Mouse (Mus musculus) hindbrain, embryonic 13.5 days (tissue): ENCODE results near the gene Ppp1r26. TPM values are rescaled to one million over a fixed set of nuclear protein-coding genes. Genes with fewer than 3 reads are reported as not detected.
"Not testable (repeated sequence)": the region's sequence is repeated elsewhere in the genome, so short reads cannot be mapped to it uniquely, and the experiment has no call there.

Experiments
- ATAC-seq: fragments of 200-750 bp; cut with Nextera tagmentation; 2 replicates; pipeline ENCODE4 v1.8.0; 2017; ENCODE audit warnings: moderate TSS enrichment; ENCODE audit not compliant: low FRiP score
- H3K27ac ChIP-seq: fragments of 300-500 bp; sonication (generic); 2 replicates; pipeline ENCODE4 v1.5.1; 2015; ENCODE audit warnings: inconsistent platforms, mild to moderate bottlenecking, moderate library complexity
- H3K27me3 ChIP-seq: fragments of 300-500 bp; sonication (generic); 2 replicates; pipeline ENCODE4 v1.6.1; 2015; ENCODE audit warnings: mild to moderate bottlenecking, inconsistent platforms
- H3K36me3 ChIP-seq: fragments of 300-500 bp; sonication (generic); 2 replicates; pipeline ENCODE4 v1.6.1; 2015; ENCODE audit warnings: mild to moderate bottlenecking, inconsistent platforms
- H3K4me1 ChIP-seq: fragments of 300-500 bp; sonication (generic); replicated peaks from 2 replicates; pipeline ENCODE4 v1.6.1; 2015; ENCODE audit warnings: inconsistent platforms
- H3K4me2 ChIP-seq: fragments of 300-500 bp; sonication (generic); 2 replicates; pipeline ENCODE4 v1.6.1; 2015; ENCODE audit warnings: inconsistent platforms, mild to moderate bottlenecking, moderate library complexity
- H3K4me3 ChIP-seq: fragments of 300-500 bp; sonication (generic); 2 replicates; pipeline ENCODE4 v1.5.1; 2015; ENCODE audit warnings: mild to moderate bottlenecking, inconsistent platforms
- H3K9ac ChIP-seq: fragments of 300-500 bp; sonication (generic); 2 replicates; pipeline ENCODE4 v1.6.1; 2015; ENCODE audit warnings: mild to moderate bottlenecking, inconsistent platforms
- H3K9me3 ChIP-seq: fragments of 300-500 bp; sonication (generic); 2 replicates; pipeline ENCODE4 v1.6.1; 2016; ENCODE audit warnings: inconsistent platforms
- WGBS: fragments of 180-500 bp; shearing (Covaris S2); methylation state at CpG from one replicate; pipeline ENCODE4 v1.1.7; 2015; 5-methylcytosine and 5-hydroxymethylcytosine counted together
- polyA plus RNA-seq: library from polyadenylated mRNA; unstranded; fragments of >200 nt; fragmentation: Nextera tagmentation; extraction: Ambion mirVana; gene quantifications from 2 replicates; pipeline ENCODE4 v1.2.1, GENCODE M21; 2015

Ppp1r26 gene
- polyA plus RNA-seq, 1 experiment from 2014 or later = 11.3 TPM

GRCm38 (mm10) chr2:28477993-28478392 is 31.4 kb downstream of the Ppp1r26 start:
- H3K9ac ChIP-seq, H3K4me2 ChIP-seq, H3K27me3 ChIP-seq, H3K9me3 ChIP-seq, H3K4me3 ChIP-seq, H3K36me3 ChIP-seq, ATAC-seq, H3K27ac ChIP-seq, H3K4me1 ChIP-seq: not testable (repeated sequence)
- 96% methylated on average over 5 of the region's 5 CpGs for WGBS

DNA sequence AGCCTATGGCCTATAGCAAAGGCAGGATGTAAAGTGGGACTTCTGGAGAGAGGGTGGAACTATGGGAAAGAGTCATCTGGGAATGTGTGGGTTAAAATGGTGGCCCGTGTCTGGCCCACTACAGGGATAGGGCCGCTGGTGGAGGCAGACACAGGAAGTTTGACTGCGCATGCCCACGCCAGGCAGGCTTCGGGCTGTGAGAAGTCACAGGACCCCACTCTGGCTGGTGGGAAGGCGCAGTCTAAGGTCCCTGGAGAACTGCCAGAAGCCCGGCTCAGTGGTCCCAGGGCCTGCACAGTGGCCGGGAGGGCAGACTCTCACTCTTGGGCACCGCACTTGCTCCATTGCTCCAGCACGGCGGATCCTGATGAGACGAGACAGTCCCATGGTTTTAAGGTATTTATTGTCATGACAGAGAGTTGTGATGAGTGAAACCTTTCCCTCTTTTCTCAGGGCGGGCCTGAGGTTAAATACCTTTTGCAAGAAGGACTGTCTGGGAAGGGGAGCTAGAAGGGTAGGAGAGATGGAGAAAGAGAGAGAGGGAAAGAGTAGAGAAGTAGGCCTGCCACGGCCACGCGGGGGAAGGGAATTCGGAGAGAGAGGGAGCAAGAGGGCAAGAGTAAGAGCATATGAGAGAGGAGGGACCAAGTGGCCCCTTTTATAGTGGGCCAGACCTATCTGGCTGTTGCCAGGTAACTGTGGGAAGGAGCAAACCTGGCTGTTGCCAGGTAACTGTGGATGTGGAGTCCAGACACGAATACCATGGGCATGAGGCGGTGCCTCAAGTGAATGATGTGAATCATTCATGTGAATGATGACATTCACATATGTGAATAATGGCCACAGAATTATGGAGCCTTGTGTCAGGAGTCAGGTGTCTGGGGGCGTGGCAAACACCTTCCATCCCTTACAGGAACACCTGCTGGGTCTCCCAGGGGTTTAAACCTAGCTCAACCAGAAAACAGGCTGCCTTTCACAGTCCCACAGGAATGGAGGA is 32.9 kb downstream of the Ppp1r26 start:
- no peaks in the 10 kb centered on the region for H3K36me3 ChIP-seq
- H3K4me3 ChIP-seq = no peak overlapping the region
- no peak overlapping the region for H3K4me2 ChIP-seq
- H3K27ac ChIP-seq = no peak overlapping the region
- H3K9me3 ChIP-seq = no peaks in the 10 kb centered on the region
- H3K9ac ChIP-seq = no peak overlapping the region
- no peaks in the 10 kb centered on the region for H3K27me3 ChIP-seq
- no peak for ATAC-seq
- no peaks in the 10 kb centered on the region for H3K4me1 ChIP-seq
- WGBS = 83% methylated on average over 20 of the region's 20 CpGs

GRCm38 (mm10) chr2:28483861-28484260 is 37.3 kb downstream of the Ppp1r26 start:
- no peak overlapping the region for H3K4me2 ChIP-seq
- H3K4me1 ChIP-seq = no peaks in the 10 kb centered on the region
- H3K9me3 ChIP-seq = no peaks in the 10 kb centered on the region
- no peaks in the 10 kb centered on the region for H3K36me3 ChIP-seq
- no peak for ATAC-seq
- H3K27ac ChIP-seq = no peak overlapping the region
- H3K9ac ChIP-seq = no peak overlapping the region
- WGBS = 79% methylated on average over 2 of the region's 2 CpGs
- H3K27me3 ChIP-seq = no peaks in the 10 kb centered on the region
- H3K4me3 ChIP-seq = no peak overlapping the region

GRCm38 (mm10) chr2:28494521-28494920 is 47.9 kb downstream of the Ppp1r26 start:
- ATAC-seq = no peak
- Histone ChIP-seq H3K9ac (no peak overlapping the region), H3K27ac (no peak overlapping the region), H3K27me3 (no peaks in the 10 kb centered on the region), H3K36me3 (no peaks in the 10 kb centered on the region), H3K4me3 (no peak overlapping the region), H3K9me3 (no peaks in the 10 kb centered on the region), H3K4me2 (no peak overlapping the region), H3K4me1 (no peaks in the 10 kb centered on the region)
- 91% methylated on average over 2 of the region's 2 CpGs for WGBS

DNA sequence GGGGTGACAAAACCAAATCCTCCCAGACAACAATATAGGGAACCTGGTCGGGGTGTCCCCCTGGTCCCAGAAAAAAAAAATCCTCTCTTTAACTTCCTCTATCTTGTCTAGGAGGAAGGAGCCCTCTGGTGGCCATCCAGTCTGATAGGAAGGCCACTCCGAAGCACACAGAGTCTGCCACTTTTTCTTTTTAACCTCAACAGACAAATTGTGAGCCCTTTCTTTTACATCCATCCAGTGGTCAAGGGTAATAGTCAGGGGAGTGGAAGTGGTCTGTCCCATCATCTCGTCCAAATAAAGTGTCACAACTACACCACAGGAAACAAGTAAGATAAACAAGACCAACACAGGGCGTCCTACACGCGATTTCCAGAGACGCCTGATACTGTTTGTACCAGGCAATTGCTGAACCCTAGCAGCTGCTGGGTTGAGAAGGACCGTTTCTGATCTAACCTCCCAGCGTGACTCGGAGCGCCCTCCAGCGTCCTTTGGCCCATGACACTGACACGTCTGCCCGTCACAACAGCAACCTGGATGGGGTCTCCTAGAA is 48.7 kb downstream of the Ppp1r26 start:
- Histone ChIP-seq H3K9ac (no peak overlapping the region), H3K27ac (no peak overlapping the region), H3K36me3 (no peaks in the 10 kb centered on the region), H3K9me3 (no peaks in the 10 kb centered on the region), H3K4me1 (no peaks in the 10 kb centered on the region), H3K27me3 (no peaks in the 10 kb centered on the region), H3K4me3 (no peak overlapping the region), H3K4me2 (no peak overlapping the region)
- ATAC-seq = no peak
- 87% methylated on average over 14 of the region's 14 CpGs for WGBS

GRCm38 (mm10) chr2:28495801-28496595 is 49.4 kb downstream of the Ppp1r26 start:
- Histone ChIP-seq H3K36me3 (no peaks in the 10 kb centered on the region), H3K9ac (no peak overlapping the region), H3K9me3 (no peaks in the 10 kb centered on the region), H3K4me1 (no peaks in the 10 kb centered on the region), H3K27me3 (no peaks in the 10 kb centered on the region), H3K4me3 (no peak overlapping the region), H3K27ac (no peak overlapping the region), H3K4me2 (no peak overlapping the region)
- no peak for ATAC-seq
- WGBS = 81% methylated on average over 16 of the region's 16 CpGs

DNA sequence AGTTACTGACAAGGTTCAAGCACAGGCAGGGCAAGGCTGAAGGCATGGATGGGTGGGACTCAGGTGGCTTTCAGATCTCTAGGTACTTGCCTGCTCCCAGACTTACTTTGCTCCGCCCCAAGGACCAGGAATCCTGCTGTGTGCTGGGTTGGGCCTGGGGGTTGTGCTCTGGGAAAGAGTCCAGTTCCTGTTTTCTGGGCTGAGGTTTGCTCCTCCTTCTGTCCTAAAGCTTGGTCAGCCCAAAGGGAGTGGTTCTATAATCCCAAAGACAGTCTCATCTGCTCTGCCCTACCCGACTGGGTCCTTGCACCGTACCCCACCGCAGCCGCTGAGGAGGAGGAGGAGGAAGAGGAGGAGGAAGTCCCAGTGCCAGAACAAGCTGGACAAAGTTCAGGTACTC is 50.1 kb downstream of the Ppp1r26 start, which contains the start of gene Gbgt1:
TSS of gene Gbgt1 (plus strand) at position 221 of the 400 bp plus-strand sequence.
- no peak for ATAC-seq
- no peaks in the 10 kb centered on the region for H3K36me3 ChIP-seq
- no peaks in the 10 kb centered on the region for H3K9me3 ChIP-seq
- no peak within 1 kb of the TSS for H3K27ac ChIP-seq
- H3K4me1 ChIP-seq = no peaks in the 10 kb centered on the region
- WGBS = 86% methylated on average over 5 of the region's 5 CpGs
- no peak within 1 kb of the TSS for H3K4me3 ChIP-seq
- H3K27me3 ChIP-seq = no peaks in the 10 kb centered on the region
- H3K4me2 ChIP-seq = no peak within 1 kb of the TSS
- no peak within 1 kb of the TSS for H3K9ac ChIP-seq

DNA sequence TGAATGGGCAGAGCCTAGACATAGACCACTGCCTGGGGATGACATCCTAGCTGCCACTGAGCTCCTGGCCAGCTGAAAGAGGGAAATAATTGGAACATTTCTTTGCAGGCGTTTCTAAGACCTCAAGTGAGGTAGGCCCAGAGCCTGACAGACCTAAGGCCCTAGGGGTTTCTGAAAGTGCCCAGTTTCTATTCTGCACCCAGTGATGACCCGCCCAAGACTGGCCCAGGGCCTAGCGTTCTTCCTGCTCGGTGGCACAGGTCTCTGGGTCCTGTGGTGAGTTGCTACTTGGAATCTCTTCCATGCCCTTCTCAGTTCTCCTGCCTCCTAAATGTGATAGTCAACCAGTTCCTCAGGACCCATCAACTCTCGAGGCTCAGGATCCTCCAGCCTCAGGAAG is 51.0 kb downstream of the Ppp1r26 start:
- WGBS = 81% methylated on average over 5 of the region's 5 CpGs
- H3K4me3 ChIP-seq = no peak overlapping the region
- no peaks in the 10 kb centered on the region for H3K36me3 ChIP-seq
- no peak overlapping the region for H3K9ac ChIP-seq
- no peaks in the 10 kb centered on the region for H3K4me1 ChIP-seq
- ATAC-seq = no peak
- H3K4me2 ChIP-seq = no peak overlapping the region
- H3K27me3 ChIP-seq = no peaks in the 10 kb centered on the region
- H3K9me3 ChIP-seq = no peaks in the 10 kb centered on the region
- no peak overlapping the region for H3K27ac ChIP-seq

DNA sequence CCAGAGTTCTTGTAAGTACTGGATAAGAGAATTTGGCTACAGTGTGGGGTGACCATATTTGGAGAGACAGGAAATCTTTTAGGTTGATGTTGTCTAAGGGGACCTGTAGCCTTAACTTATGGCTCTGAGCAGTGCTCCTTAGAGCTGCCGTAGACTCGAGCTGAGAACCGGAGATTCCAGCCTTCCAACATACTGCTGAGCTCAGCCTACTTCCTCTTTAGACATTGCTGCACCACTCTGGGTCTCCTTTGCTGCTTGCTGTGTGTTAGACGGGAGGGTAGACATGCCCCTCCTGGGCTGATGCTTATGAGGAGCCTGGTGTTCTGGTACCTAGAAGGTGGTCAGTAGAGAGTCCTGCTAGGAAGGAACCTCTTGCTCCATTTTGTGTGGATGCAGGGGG is 51.8 kb downstream of the Ppp1r26 start:
- no peak overlapping the region for H3K4me3 ChIP-seq
- H3K36me3 ChIP-seq = no peaks in the 10 kb centered on the region
- no peaks in the 10 kb centered on the region for H3K4me1 ChIP-seq
- H3K9me3 ChIP-seq = no peaks in the 10 kb centered on the region
- H3K4me2 ChIP-seq = no peak overlapping the region
- H3K27me3 ChIP-seq = 0 out of 2 replicates have a peak, but pooled peaks cover 3% of the 10 kb centered on the region
- ATAC-seq = no peak
- 89% methylated on average over 4 of the region's 4 CpGs for WGBS
- H3K27ac ChIP-seq = no peak overlapping the region
- H3K9ac ChIP-seq = no peak overlapping the region

- no peak overlapping the region for H3K4me2 ChIP-seq
Measured at GRCm38 (mm10) chr2:28502987-28503386, 56.4 kb downstream of the Ppp1r26 start.

DNA sequence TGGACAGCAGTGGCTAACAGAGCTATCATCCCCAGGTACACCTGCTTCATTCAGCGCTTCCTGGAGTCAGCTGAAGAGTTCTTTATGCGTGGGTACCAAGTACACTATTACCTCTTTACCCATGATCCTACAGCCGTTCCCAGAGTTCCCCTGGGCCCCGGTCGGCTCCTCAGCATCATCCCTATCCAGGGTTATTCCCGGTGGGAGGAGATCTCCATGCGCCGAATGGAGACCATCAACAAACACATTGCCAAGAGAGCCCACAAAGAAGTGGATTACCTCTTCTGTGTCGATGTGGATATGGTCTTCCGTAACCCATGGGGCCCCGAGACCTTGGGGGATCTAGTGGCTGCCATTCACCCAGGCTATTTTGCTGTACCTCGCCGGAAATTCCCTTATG is 58.1 kb downstream of the Ppp1r26 start:
- Histone ChIP-seq H3K4me2 (no peak overlapping the region), H3K27me3 (0 out of 2 replicates have a peak, but pooled peaks cover 5% of the 10 kb centered on the region), H3K4me3 (no peak overlapping the region), H3K36me3 (no peaks in the 10 kb centered on the region), H3K27ac (no peak overlapping the region), H3K9ac (no peak overlapping the region), H3K4me1 (no peaks in the 10 kb centered on the region), H3K9me3 (no peaks in the 10 kb centered on the region)
- no peak for ATAC-seq
- 91% methylated on average over 13 of the region's 13 CpGs for WGBS

More at GRCm38 (mm10) chr2:28502987-28503386, 56.4 kb downstream of the Ppp1r26 start:
- Histone ChIP-seq H3K9me3 (no peaks in the 10 kb centered on the region), H3K9ac (no peak overlapping the region), H3K4me3 (no peak overlapping the region), H3K27ac (no peak overlapping the region), H3K4me1 (no peaks in the 10 kb centered on the region), H3K27me3 (0 out of 2 replicates have a peak, but pooled peaks cover 3% of the 10 kb centered on the region), H3K36me3 (no peaks in the 10 kb centered on the region)
- no peak for ATAC-seq
- WGBS = 92% methylated on average over 10 of the region's 10 CpGs
